Mouse (Mus musculus): Measurements from ENCODE around the gene Asgr1.

DNA sequence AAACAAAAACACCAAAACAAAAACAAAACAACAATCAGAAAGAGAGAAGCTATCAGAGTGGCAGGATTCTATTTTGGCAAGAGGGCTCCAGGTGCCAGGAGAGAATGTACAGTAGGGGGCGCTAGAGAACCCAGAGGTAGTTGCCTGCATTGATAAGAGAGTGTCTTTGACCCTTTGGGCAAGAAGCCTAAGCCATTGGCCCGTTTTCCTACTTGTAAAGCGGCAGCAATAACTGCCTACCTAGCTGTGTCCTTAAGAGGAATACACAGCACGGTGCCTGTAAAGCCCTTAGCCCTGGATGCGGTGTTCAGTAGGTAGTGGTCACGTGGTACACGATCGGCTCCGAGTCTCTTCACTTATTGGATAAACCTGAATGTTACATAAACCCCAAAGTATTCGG is 4.1 kb upstream of the Asgr1 start:
- TF ChIP-seq MYOG (IDR thresholded peaks at IDR 0.05; ENCODE audit: control insufficient read depth, extremely low read depth, insufficient read length) (no peak), CEBPB (IDR thresholded peaks at IDR 0.05; ENCODE audit: low read depth) (no peak), CTCF (IDR thresholded peaks at IDR 0.05; ENCODE audit: control insufficient read depth, insufficient read depth, insufficient read length) (no peak)

Measured in C2C12 (cell line).